ENCODE assay signal across 19 mouse cellular contexts in the genomic region with DNA sequence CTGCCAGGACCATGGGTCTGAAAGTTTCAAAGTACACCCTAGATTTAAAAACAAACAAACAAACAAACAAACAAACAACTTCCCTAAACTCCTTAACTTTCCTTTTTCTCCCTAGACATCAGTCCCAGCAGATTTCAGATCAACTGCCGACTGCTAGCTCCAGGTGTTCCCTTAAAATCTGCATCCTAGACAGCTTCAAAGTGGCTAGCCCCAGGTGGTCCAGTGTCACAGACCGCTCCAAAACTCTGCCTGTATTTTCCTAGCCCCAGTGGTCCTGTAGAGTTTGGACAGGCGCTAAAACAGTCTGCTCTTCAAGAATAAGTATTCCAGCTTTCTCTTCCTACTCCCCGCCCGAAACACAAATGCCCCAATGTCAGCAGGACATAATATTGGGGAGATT. TPM values are rescaled to one million over a fixed set of nuclear protein-coding genes. Genes with fewer than 3 reads are reported as not detected.
A peak's percentile ranks its signal among the peaks of the same experiment; 100 is the strongest.
DNase-seq lines count a peak whose midpoint lies in the region; TF ChIP-seq lines count a peak whose summit lies in the region.
"Had no signal": no experiment of that assay in that cellular context is flagged by ENCODE, and none has a peak within 500 bp of the region (broad histone marks: within the 10 kb centered on the region; RNA-seq: fewer than 3 reads in every experiment).

No protein-coding gene starts in this region.

- peak; percentile 54; the same call in 1 of the 2 replicates for TF ChIP-seq EP300 in ES-Bruce4 (IDR thresholded peaks at IDR 0.05; ENCODE audit: insufficient read depth, low read depth, low read length)

- no peak overlapping the region for H3K4me3 ChIP-seq in ES-Bruce4 (ENCODE audit: low read depth, low read length)
- H3K4me3 ChIP-seq: embryonic facial prominence, embryonic 10.5 days; embryonic facial prominence, embryonic 12.5 days; forebrain, embryonic 13.5 days; forebrain, embryonic 15.5 days had no signal

- no peaks in the 10 kb centered on the region for H3K27me3 ChIP-seq in ES-Bruce4 (ENCODE audit: control insufficient read depth, insufficient read depth, low read length, poor library complexity, severe bottlenecking)
- H3K27me3 ChIP-seq: embryonic facial prominence, embryonic 12.5 days; forebrain, embryonic 13.5 days; forebrain, embryonic 15.5 days had no signal

- H3K9ac ChIP-seq in ES-Bruce4 (ENCODE audit: low read depth, poor library complexity, severe bottlenecking) = no peak overlapping the region; the same call in 1 of the 2 replicates
- H3K9ac ChIP-seq: embryonic facial prominence, embryonic 12.5 days; forebrain, embryonic 13.5 days; forebrain, embryonic 15.5 days; forebrain, postnatal 0 days had no signal

- peak overlapping the region; percentile 54; the same call in 1 of the 2 replicates for H3K27ac ChIP-seq in ES-Bruce4 (ENCODE audit: insufficient read depth, low read length)
- H3K27ac ChIP-seq: embryonic facial prominence, embryonic 10.5 days; embryonic facial prominence, embryonic 12.5 days; forebrain, embryonic 13.5 days; forebrain, embryonic 15.5 days had no signal

- TF ChIP-seq CTCF in ES-Bruce4 (IDR thresholded peaks at IDR 0.05; ENCODE audit: low read depth, low read length) = no peak

- H3K9me3 ChIP-seq in ES-Bruce4 (replicated peaks; ENCODE audit: control insufficient read depth, insufficient read depth, low read length, poor library complexity, severe bottlenecking) = no peaks in the 10 kb centered on the region
- H3K9me3 ChIP-seq: embryonic facial prominence, embryonic 10.5 days; embryonic facial prominence, embryonic 12.5 days; forebrain, embryonic 13.5 days; forebrain, embryonic 15.5 days; G1E had no signal

- H3K36me3 ChIP-seq in ES-Bruce4 (ENCODE audit: control insufficient read depth, insufficient read depth, low read length, poor library complexity, severe bottlenecking) = no peaks in the 10 kb centered on the region
- H3K36me3 ChIP-seq: embryonic facial prominence, embryonic 10.5 days; embryonic facial prominence, embryonic 12.5 days; forebrain, embryonic 15.5 days; G1E had no signal

- H3K4me1 ChIP-seq in ES-Bruce4 (ENCODE audit: control insufficient read depth, insufficient read depth, low read length) = no peaks in the 10 kb centered on the region
- H3K4me1 ChIP-seq: embryonic facial prominence, embryonic 10.5 days; embryonic facial prominence, embryonic 12.5 days; forebrain, embryonic 13.5 days; forebrain, embryonic 15.5 days had no signal

- DNase-seq in R1 (ENCODE audit: low read depth, low spot score) = peak; percentile 42
- no peak for DNase-seq in urinary bladder, postnatal 14 days (ENCODE audit: low spot score)
- no peak for DNase-seq in spleen, adult 12 weeks (ENCODE audit: low spot score)
- no peak for DNase-seq in lung, postnatal 14 days
- DNase-seq: adrenal gland, adult 8-10 months; adrenal gland, postnatal 14 days; adrenal gland, postnatal 36 days; cerebellum, adult 11-12 months; cerebellum, adult 2 months; cerebellum, adult 9-10 months; cerebellum, postnatal 10 days; cerebellum, postnatal 25 days; forebrain, postnatal 0 days had no signal

- TF ChIP-seq POLR2A in ES-Bruce4 (IDR thresholded peaks at IDR 0.05; ENCODE audit: insufficient read depth, low read length) = no peak

RNA-seq across cellular contexts. Expression of a gene that starts 3.4 kb away (rescaled TPM):
- 62.7 and 68.0 TPM in 2 replicates for polyA plus RNA-seq in ES-Bruce4 (2011; ENCODE audit: insufficient read depth, insufficient read length, low read depth, missing spikeins)
